Mouse (Mus musculus) liver, embryonic 12.5 days (tissue): Measurements from ENCODE around the gene Uba6. TPM values are rescaled to one million over a fixed set of nuclear protein-coding genes. Genes with fewer than 3 reads are reported as not detected.

Experiments
- ATAC-seq: fragments of 200-750 bp; cut with Nextera tagmentation; 2 replicates; pipeline ENCODE4 v1.8.0; 2017; ENCODE audit warnings: moderate number of reproducible peaks, mild to moderate bottlenecking, moderate library complexity
- H3K27ac ChIP-seq: fragments of 300-500 bp; sonication (generic); 2 replicates; pipeline ENCODE4 v1.5.1; 2016; ENCODE audit warnings: mild to moderate bottlenecking
- H3K27me3 ChIP-seq: fragments of 300-500 bp; sonication (generic); replicated peaks from 2 replicates; pipeline ENCODE4 v1.6.1; 2016; ENCODE audit warnings: mild to moderate bottlenecking, moderate library complexity
- H3K36me3 ChIP-seq: fragments of 300-500 bp; sonication (generic); 2 replicates; pipeline ENCODE4 v1.6.1; 2016; ENCODE audit warnings: mild to moderate bottlenecking, moderate library complexity
- H3K4me1 ChIP-seq: fragments of 300-500 bp; sonication (generic); 2 replicates; pipeline ENCODE4 v1.6.1; 2016
- H3K4me2 ChIP-seq: fragments of 300-500 bp; sonication (generic); 2 replicates; pipeline ENCODE4 v1.6.1; 2016; ENCODE audit warnings: mild to moderate bottlenecking, moderate library complexity
- H3K4me3 ChIP-seq: fragments of 300-500 bp; sonication (generic); 2 replicates; pipeline ENCODE4 v1.5.1; 2016; ENCODE audit warnings: mild to moderate bottlenecking, moderate library complexity
- H3K9ac ChIP-seq: fragments of 300-500 bp; sonication (generic); 2 replicates; pipeline ENCODE4 v1.6.1; 2016; ENCODE audit warnings: mild to moderate bottlenecking, moderate library complexity
- H3K9me3 ChIP-seq: fragments of 300-500 bp; sonication (generic); replicated peaks from 2 replicates; pipeline ENCODE4 v1.6.1; 2016; ENCODE audit warnings: mild to moderate bottlenecking, moderate library complexity
- WGBS: fragments of 180-500 bp; shearing (Covaris S2); methylation state at CpG from one replicate; pipeline ENCODE4 v1.1.7; 2016; ENCODE audit not compliant: insufficient replicate concordance; 5-methylcytosine and 5-hydroxymethylcytosine counted together
- polyA plus RNA-seq: library from polyadenylated mRNA; unstranded; fragments of >200 nt; fragmentation: Nextera tagmentation; extraction: Ambion mirVana; gene quantifications from 2 replicates; pipeline ENCODE4 v1.2.1, GENCODE M21; 2016

The Uba6 gene
- polyA plus RNA-seq, 1 experiment from 2014 or later: 7.2 TPM

- no peak within 1 kb of the TSS for H3K27ac ChIP-seq
- H3K27me3 ChIP-seq: no peaks in the 10 kb centered on the region
- no peak for ATAC-seq
- H3K4me1 ChIP-seq: peaks cover 19% of the 10 kb centered on the region
- H3K9me3 ChIP-seq: no peaks in the 10 kb centered on the region
- no peak within 1 kb of the TSS for H3K9ac ChIP-seq
- H3K4me2 ChIP-seq: peak within 1 kb of the TSS; percentile 33; the same call in 1 of the 2 replicates
- no peak within 1 kb of the TSS for H3K4me3 ChIP-seq
- 32% methylated on average over 7 of the region's 7 CpGs for whole genome bisulfite sequencing
- H3K36me3 ChIP-seq: no peaks in the 10 kb centered on the region
Observed at GRCm38 (mm10) chr5:86071538-86071937, 101.1 kb downstream of the Uba6 start, which contains the start of gene Stap1. Stap1 (plus strand) TSS chr5:86071746.

GRCm38 (mm10) chr5:86069121-86069520, 103.5 kb downstream of the Uba6 start:
- H3K27ac ChIP-seq: no peak overlapping the region
- no peak for ATAC-seq
- WGBS: 42% methylated on average over 6 of the region's 6 CpGs

GRCm38 (mm10) chr5:86068451-86068850, 104.2 kb downstream of the Uba6 start:
- H3K4me3 ChIP-seq: no peak overlapping the region
- no peaks in the 10 kb centered on the region for H3K9me3 ChIP-seq
- H3K27me3 ChIP-seq: no peaks in the 10 kb centered on the region
- no peak overlapping the region for H3K27ac ChIP-seq
- ATAC-seq: no peak
- 29% methylated on average over 3 of the region's 3 CpGs for WGBS
- no peak overlapping the region for H3K4me2 ChIP-seq
- H3K4me1 ChIP-seq: peaks cover 33% of the 10 kb centered on the region
- H3K36me3 ChIP-seq: no peaks in the 10 kb centered on the region
- no peak overlapping the region for H3K9ac ChIP-seq

More at GRCm38 (mm10) chr5:86069121-86069520, 103.5 kb downstream of the Uba6 start:
- no peaks in the 10 kb centered on the region for H3K27me3 ChIP-seq
- no peak overlapping the region for H3K9ac ChIP-seq
- no peak overlapping the region for H3K4me3 ChIP-seq
- no peaks in the 10 kb centered on the region for H3K9me3 ChIP-seq
- no peak overlapping the region for H3K4me2 ChIP-seq
- no peaks in the 10 kb centered on the region for H3K36me3 ChIP-seq
- H3K4me1 ChIP-seq: peaks cover 27% of the 10 kb centered on the region

GRCm38 (mm10) chr5:86066551-86066929, 106.1 kb downstream of the Uba6 start:
- Histone ChIP-seq H3K9ac (peak overlapping the region; percentile 60), H3K4me1 (peaks cover 41% of the 10 kb centered on the region), H3K27ac (peak overlapping the region; percentile 76; the same call in 1 of the 2 replicates), H3K4me2 (peak overlapping the region; percentile 85), H3K4me3 (peak overlapping the region; percentile 74), H3K27me3 (no peaks in the 10 kb centered on the region), H3K9me3 (no peaks in the 10 kb centered on the region), H3K36me3 (no peaks in the 10 kb centered on the region)
- under 1% methylated on average over 17 of the region's 17 CpGs for WGBS
- peak; percentile 27 for ATAC-seq

GRCm38 (mm10) chr5:86065876-86066550, 106.6 kb downstream of the Uba6 start:
- no peaks in the 10 kb centered on the region for H3K9me3 ChIP-seq
- peaks cover 41% of the 10 kb centered on the region for H3K4me1 ChIP-seq
- no peaks in the 10 kb centered on the region for H3K27me3 ChIP-seq
- no peaks in the 10 kb centered on the region for H3K36me3 ChIP-seq
- H3K27ac ChIP-seq: peak overlapping the region; percentile 76
- under 1% methylated on average over 17 of the region's 17 CpGs for WGBS
- peak overlapping the region; percentile 60 for H3K9ac ChIP-seq
- ATAC-seq: peak; percentile 52
- H3K4me3 ChIP-seq: peak overlapping the region; percentile 74
- peak overlapping the region; percentile 85 for H3K4me2 ChIP-seq

GRCm38 (mm10) chr5:86065101-86065875, 107.3 kb downstream of the Uba6 start, which contains the start of gene Cenpc1:
Cenpc1 (minus strand) TSS chr5:86065583.
- Histone ChIP-seq H3K27ac (peak within 1 kb of the TSS; percentile 96), H3K4me2 (peak within 1 kb of the TSS; percentile 85), H3K27me3 (no peaks in the 10 kb centered on the region), H3K9me3 (no peaks in the 10 kb centered on the region), H3K4me1 (peaks cover 41% of the 10 kb centered on the region), H3K9ac (peak within 1 kb of the TSS; percentile 78), H3K4me3 (peak within 1 kb of the TSS; percentile 74), H3K36me3 (0 out of 2 replicates have a peak, but pooled peaks cover 4% of the 10 kb centered on the region)
- peak; percentile 92 for ATAC-seq
- under 1% methylated on average over 60 of the region's 60 CpGs for WGBS

- peaks cover 34% of the 10 kb centered on the region for H3K4me1 ChIP-seq
- peaks cover 8% of the 10 kb centered on the region; the same call in 1 of the 2 replicates for H3K36me3 ChIP-seq
- ATAC-seq: no peak
- 40% methylated on average over 1 of the region's 1 CpGs for WGBS
- peak overlapping the region; percentile 74 for H3K4me3 ChIP-seq
- no peaks in the 10 kb centered on the region for H3K9me3 ChIP-seq
- H3K27ac ChIP-seq: no peak overlapping the region
- H3K4me2 ChIP-seq: peak overlapping the region; percentile 73
- H3K27me3 ChIP-seq: no peaks in the 10 kb centered on the region
- peak overlapping the region; percentile 78 for H3K9ac ChIP-seq
Observed at GRCm38 (mm10) chr5:86063501-86063900, 109.1 kb downstream of the Uba6 start.

Other genes starting within 250 kb of the Uba6 start
- 21.1 and 21.8 TPM in 2 replicates for gene Cenpc1, start 107.2 kb downstream of the Uba6 start, polyA plus RNA-seq
- 2.5 and 2.6 TPM in 2 replicates for gene Stap1, start 101.1 kb downstream of the Uba6 start, polyA plus RNA-seq
- gene Gnrhr, start 25.1 kb upstream of the Uba6 start, polyA plus RNA-seq: not detected in 2 replicates
- not detected in 2 replicates for gene Tmprss11c, start 116.5 kb upstream of the Uba6 start, polyA plus RNA-seq
- gene Tmprss11d, start 200.6 kb upstream of the Uba6 start, polyA plus RNA-seq: not detected in 2 replicates